Mouse (Mus musculus) heart, postnatal 0 days (tissue): ENCODE results near the gene Klf11. TPM values are rescaled to one million over a fixed set of nuclear protein-coding genes. Genes with fewer than 3 reads are reported as not detected.
"Not testable (repeated sequence)": the region's sequence is repeated elsewhere in the genome, so short reads cannot be mapped to it uniquely, and the experiment has no call there.

Experiments used
- ATAC-seq: fragments of 200-750 bp; cut with Nextera tagmentation; 2 replicates; pipeline ENCODE4 v1.8.0; 2017; ENCODE audit warnings: low read depth, moderate number of reproducible peaks, moderate library complexity; ENCODE audit not compliant: insufficient read depth
- DNase-seq: peaks from one replicate; pipeline ENCODE4 v3.0.0-alpha.2; 2016; ENCODE audit warnings: low spot score
- H3K27ac ChIP-seq: fragments of 300-500 bp; sonication (generic); 2 replicates; pipeline ENCODE4 v1.5.1; 2014; ENCODE audit warnings: low read depth, mild to moderate bottlenecking
- H3K27me3 ChIP-seq: fragments of 300-500 bp; sonication (generic); 2 replicates; pipeline ENCODE4 v1.6.1; 2014; ENCODE audit warnings: low read length, mixed read lengths; ENCODE audit not compliant: control insufficient read depth, insufficient read depth
- H3K36me3 ChIP-seq: fragments of 300-500 bp; sonication (generic); replicated peaks from 2 replicates; pipeline ENCODE4 v1.6.1; 2014; ENCODE audit warnings: low read length, mixed read lengths; ENCODE audit not compliant: control insufficient read depth, insufficient read depth
- H3K4me1 ChIP-seq: fragments of 300-500 bp; sonication (generic); 2 replicates; pipeline ENCODE4 v1.6.1; 2014; ENCODE audit warnings: antibody characterized with exemption; ENCODE audit not compliant: control insufficient read depth, insufficient read depth
- H3K4me2 ChIP-seq: fragments of 300-500 bp; sonication (generic); 2 replicates; pipeline ENCODE4 v1.6.1; 2014; ENCODE audit warnings: low read depth, mild to moderate bottlenecking, low read length, moderate library complexity
- H3K4me3 ChIP-seq: fragments of 300-500 bp; sonication (generic); 2 replicates; pipeline ENCODE4 v1.5.1; 2014; ENCODE audit warnings: low read depth, low read length
- H3K9ac ChIP-seq: fragments of 300-500 bp; sonication (generic); replicated peaks from 2 replicates; pipeline ENCODE4 v1.6.1; 2014; ENCODE audit warnings: low read depth, low read length, mixed read lengths
- H3K9me3 ChIP-seq: fragments of 300-500 bp; sonication (generic); replicated peaks from 2 replicates; pipeline ENCODE4 v1.6.1; 2016; ENCODE audit warnings: low read length; ENCODE audit not compliant: control insufficient read depth
- CTCF ChIP-seq: IDR thresholded peaks from 2 replicates; pipeline ENCODE4 v1.5.1; 2016; ENCODE audit warnings: antibody characterized with exemption, control low read depth, low read depth
- EP300 ChIP-seq: IDR thresholded peaks from 2 replicates; pipeline ENCODE4 v1.6.1; 2016; ENCODE audit warnings: antibody characterized with exemption, low read depth
- WGBS: fragments of 180-500 bp; shearing (Covaris S2); extraction: QIAGEN DNeasy Blood & Tissue Kit; methylation state at CpG from one replicate; pipeline ENCODE4 v1.1.7; 2014; 5-methylcytosine and 5-hydroxymethylcytosine counted together
- polyA plus RNA-seq: library from polyadenylated mRNA; unstranded; fragments of >200 nt; fragmentation: Nextera tagmentation; extraction: Ambion mirVana; gene quantifications from 2 replicates; pipeline ENCODE4 v1.2.1, GENCODE M21; 2015
- total RNA-seq: library from RNA; depleted of rRNA; stranded (reverse); fragments of >200 nt; gene quantifications from 2 replicates; pipeline ENCODE4 v1.2.3, GENCODE M21; 2014; ENCODE audit warnings: low replicate concordance

Gene Klf11
- total and polyA plus RNA-seq, 2 experiments from 2014 or later: 16.5 to 45.5 TPM

DNA sequence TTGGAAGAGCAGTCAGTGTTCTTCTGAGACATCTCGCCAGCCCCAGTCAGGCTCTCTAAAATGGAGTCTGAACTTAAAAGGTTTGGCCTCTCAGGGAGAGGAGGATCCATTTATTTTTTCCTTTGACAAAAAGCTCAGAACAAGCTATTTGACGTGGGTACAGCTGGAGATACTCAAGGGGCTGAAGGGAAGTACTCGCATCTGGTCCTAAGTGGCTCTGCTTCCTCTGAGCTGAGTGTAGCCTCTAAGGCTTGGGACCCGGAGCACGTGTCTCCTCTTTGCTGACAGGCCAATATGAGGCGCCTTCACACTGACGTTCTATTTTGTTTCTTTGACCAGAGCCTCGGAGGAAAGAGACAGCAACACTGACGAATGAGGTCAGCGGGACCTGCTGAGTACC, 48.5 kb downstream of the Klf11 start:
- H3K4me3 ChIP-seq: no peak overlapping the region
- DNase-seq (no peak), ATAC-seq (no peak)
- TF ChIP-seq CTCF: no peak
- H3K9ac ChIP-seq: no peak overlapping the region
- H3K36me3 ChIP-seq: no peaks in the 10 kb centered on the region
- H3K4me1 ChIP-seq: 0 out of 2 replicates have a peak, but pooled peaks cover 2% of the 10 kb centered on the region
- no peaks in the 10 kb centered on the region for H3K9me3 ChIP-seq
- WGBS: 46% methylated on average over 10 of the region's 10 CpGs
- no peak overlapping the region for H3K27ac ChIP-seq
- H3K27me3 ChIP-seq: 0 out of 2 replicates have a peak, but pooled peaks cover 3% of the 10 kb centered on the region
- no peak overlapping the region for H3K4me2 ChIP-seq

- H3K9ac ChIP-seq, ATAC-seq, H3K9me3 ChIP-seq, H3K27me3 ChIP-seq, H3K4me3 ChIP-seq, H3K36me3 ChIP-seq, H3K4me2 ChIP-seq, H3K27ac ChIP-seq, DNase-seq, H3K4me1 ChIP-seq: not testable (repeated sequence)
- WGBS: 84% methylated on average over 9 of the region's 9 CpGs
Measured at GRCm38 (mm10) chr12:24701621-24702020, 50.5 kb downstream of the Klf11 start.

DNA sequence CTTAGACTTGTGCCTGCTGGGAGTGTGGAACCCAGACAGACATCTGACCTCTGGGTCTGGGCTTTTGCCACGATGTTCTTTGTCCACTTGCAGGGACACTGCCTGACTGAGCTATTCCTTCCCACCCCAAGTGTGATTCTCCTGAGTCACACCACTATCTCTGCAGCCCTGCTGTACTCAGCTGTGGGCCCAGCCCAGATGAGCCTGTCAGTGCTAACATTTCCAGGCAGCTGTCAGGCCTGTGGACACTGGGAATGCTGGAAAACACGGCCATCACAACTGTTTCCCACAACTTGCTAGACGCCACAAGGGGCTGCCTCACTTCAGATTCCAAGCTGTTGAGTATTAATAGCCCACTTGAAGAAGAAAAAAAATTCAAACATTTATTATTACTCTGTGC, 51.9 kb downstream of the Klf11 start:
- WGBS: 27% methylated on average over 3 of the region's 3 CpGs
- ATAC-seq (peak; percentile 13; the same call in 1 of the 2 replicates), DNase-seq (peak; percentile 5)
- no peak overlapping the region for H3K4me2 ChIP-seq
- H3K9ac ChIP-seq: 0 out of 2 replicates have a peak overlapping the region, but pooled peaks have one; percentile 12
- no peaks in the 10 kb centered on the region for H3K27me3 ChIP-seq
- H3K4me1 ChIP-seq: peaks cover 14% of the 10 kb centered on the region; the same call in 1 of the 2 replicates
- H3K27ac ChIP-seq: 0 out of 2 replicates have a peak overlapping the region, but pooled peaks have one; percentile 10
- H3K36me3 ChIP-seq: no peaks in the 10 kb centered on the region
- no peak overlapping the region for H3K4me3 ChIP-seq
- 0 out of 2 replicates have a peak, but pooled peaks have one; percentile 3 for TF ChIP-seq CTCF
- no peak for TF ChIP-seq EP300
- no peaks in the 10 kb centered on the region for H3K9me3 ChIP-seq

GRCm38 (mm10) chr12:24705502-24706263, 54.6 kb downstream of the Klf11 start:
- WGBS: 93% methylated on average over 15 of the region's 15 CpGs
- H3K27me3 ChIP-seq: no peaks in the 10 kb centered on the region
- no peak for DNase-seq
- no peak for ATAC-seq
- H3K4me3 ChIP-seq: no peak overlapping the region
- H3K27ac ChIP-seq: no peak overlapping the region
- TF ChIP-seq EP300: no peak
- no peak for TF ChIP-seq CTCF
- no peaks in the 10 kb centered on the region; the same call in 1 of the 2 replicates for H3K36me3 ChIP-seq
- H3K9ac ChIP-seq: no peak overlapping the region
- H3K4me2 ChIP-seq: no peak overlapping the region
- H3K9me3 ChIP-seq: no peaks in the 10 kb centered on the region
- H3K4me1 ChIP-seq: peaks cover 23% of the 10 kb centered on the region

DNA sequence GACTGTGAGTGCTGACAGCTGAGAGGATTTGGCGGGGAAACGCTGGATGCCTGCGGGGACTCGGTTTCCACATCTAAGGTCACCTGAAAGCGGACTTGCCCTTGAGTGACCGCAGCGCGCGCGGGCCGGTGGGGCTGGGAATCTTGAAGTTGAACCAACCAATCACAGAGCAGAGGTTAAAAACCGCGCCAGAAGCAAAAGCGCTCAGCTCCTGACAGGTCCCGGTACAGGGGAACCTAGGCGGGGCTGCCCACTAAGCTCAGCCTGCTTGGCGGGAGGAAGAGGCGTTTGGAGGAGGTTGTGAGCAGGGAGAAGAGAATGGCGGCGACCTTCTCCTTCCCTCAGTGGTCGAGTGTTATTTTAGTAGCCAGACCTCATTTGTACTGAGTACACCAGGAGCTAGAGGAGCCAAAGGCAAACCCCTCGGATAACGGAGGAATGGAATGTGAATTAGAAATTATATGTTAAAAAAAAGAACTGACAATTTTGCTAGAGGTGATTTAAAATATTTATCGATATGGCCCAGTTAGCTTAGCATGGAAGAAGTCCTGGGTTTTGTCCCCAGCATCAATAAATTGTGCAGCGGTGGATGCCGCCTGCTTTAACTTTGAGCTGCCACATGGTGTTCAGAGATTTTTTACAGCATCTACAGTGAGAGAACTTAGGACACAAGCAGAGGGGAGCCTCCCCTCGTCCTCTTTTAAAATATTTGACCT, 55.8 kb downstream of the Klf11 start:
- ATAC-seq: peak; percentile 13; the same call in 1 of the 2 replicates
- peak overlapping the region; percentile 88 for H3K4me2 ChIP-seq
- 2% methylated on average over 27 of the region's 27 CpGs for WGBS
- TF ChIP-seq CTCF: no peak
- TF ChIP-seq EP300: no peak
- no peaks in the 10 kb centered on the region for H3K9me3 ChIP-seq
- H3K27me3 ChIP-seq: no peaks in the 10 kb centered on the region
- peak overlapping the region; percentile 49 for H3K27ac ChIP-seq
- peak overlapping the region; percentile 79 for H3K4me3 ChIP-seq
- H3K36me3 ChIP-seq: peaks cover 9% of the 10 kb centered on the region
- peak; percentile 58 for DNase-seq
- peak overlapping the region; percentile 64; the same call in 1 of the 2 replicates for H3K9ac ChIP-seq
- H3K4me1 ChIP-seq: peaks cover 23% of the 10 kb centered on the region
